Mouse (Mus musculus): ENCODE data around the gene Gm20604.

Gene Gm20604

DNA sequence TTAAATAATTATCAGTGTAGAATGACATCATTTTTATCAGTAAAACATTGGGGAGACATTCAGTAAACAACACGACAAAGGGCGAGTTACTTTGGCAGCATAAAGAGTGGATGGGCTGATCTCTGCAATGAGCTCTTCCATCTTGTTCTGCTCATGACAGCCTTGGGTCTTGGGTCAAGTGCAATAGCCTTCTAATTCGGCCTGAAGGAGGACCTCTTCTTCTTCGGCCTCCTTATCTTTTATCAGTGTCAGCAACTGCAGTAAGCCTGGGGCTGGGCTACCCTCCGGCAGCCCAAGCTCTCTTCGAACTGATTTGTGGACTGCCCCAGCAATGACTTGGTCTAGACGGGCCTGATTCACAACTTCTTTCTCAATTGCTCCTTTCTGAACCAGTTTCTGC is 16.4 kb downstream of the Gm20604 start:
- no peak for DNase-seq (ENCODE audit: low spot score)

DNA sequence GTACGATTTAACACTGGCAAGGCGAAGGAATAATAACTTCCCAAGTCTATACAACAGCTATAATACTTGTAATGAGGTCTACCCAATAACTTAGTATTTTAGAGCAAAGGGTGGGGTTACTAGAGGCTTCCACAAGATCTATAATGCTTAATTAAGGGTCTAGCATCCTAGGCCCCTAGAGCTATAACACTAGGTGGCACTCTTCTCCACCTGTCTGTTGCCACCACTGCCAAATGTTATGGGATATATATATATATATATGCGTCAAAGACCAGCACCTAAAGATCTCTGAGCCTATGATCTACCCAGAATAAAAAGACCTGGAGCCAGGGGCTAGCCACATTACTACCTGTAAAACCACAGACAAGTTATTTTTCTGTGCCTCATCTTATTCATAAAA is 18.2 kb downstream of the Gm20604 start:
- no peak for DNase-seq (ENCODE audit: low spot score)

DNA sequence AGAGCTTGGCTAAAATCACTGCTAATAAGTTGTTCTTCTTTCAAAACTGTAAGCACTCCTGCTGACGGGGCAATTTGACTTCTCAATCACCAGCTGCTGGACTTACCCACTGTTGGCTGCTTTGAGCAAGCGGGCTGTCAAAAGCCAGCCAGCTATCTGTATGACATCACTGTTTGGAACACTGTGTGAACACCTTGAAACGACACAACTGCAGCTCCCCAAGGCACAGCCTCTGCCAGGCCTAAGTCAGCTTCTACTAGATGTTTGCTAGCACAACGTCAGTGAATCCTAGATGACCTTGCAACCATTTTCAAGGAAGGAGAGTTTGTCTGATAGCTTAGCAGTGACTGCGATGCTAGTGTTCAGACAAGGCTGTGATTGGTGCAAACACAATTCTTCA is 19.4 kb downstream of the Gm20604 start:
- DNase-seq (ENCODE audit: low spot score), result no peak

DNA sequence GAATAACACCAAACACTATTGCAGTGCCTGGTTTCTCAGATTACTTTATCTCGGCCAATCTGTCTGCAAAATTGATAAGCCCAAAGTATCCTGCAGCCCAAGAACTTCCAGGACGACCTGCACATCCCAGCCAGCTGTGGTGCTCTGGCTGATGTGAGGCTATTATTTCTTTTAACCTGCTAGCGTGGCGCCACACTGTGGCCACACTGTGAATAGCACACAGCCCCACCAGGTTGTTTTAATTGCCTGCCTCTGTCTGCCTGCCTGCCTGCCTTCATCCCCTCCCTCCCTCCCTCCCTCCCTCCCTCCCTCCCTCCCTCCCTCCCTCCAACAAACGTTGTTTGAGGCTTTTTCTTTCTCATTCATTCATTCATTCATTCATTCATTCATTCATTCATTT is 25.1 kb downstream of the Gm20604 start:
- DNase-seq (ENCODE audit: low spot score), result no peak

DNA sequence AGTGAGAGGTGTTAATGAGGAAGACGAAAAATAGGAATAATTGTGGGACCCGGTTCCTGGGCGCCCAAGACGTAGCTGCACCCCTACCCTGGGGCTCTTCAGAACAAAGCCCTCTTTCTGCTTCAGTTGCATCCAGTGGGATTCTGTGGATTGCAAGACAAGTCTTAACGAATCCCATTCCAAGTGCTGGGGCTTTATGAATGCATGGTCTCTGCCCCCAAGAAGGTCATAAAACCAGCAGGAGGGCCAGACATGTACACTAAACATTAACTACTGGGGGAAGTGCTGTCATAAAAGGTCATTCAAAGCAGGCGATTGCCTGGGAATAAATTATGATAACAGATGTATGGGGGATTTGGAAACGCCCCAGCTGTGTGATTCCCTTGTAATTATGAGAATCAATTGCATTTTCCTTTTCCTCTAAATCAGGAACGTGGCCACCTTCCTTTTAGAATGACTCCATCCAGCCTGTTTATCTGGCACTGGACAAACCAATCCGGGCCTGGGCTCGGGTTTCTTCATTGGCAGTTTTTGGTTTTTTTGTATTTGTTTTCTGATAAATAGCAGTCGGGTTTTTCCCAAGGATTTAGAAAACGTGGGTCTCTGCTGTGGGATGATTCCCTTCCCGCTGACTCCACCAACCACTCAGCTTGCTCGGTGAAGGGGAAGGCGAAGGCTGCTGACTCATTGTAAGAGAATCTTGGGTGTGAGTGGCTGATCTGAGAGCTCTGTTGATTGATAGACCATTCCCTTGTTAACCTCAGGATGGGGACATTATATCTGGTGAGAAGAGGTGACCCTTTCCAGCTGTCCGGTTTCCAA is 27.5 kb downstream of the Gm20604 start:
- no peak for DNase-seq (ENCODE audit: low spot score)

DNA sequence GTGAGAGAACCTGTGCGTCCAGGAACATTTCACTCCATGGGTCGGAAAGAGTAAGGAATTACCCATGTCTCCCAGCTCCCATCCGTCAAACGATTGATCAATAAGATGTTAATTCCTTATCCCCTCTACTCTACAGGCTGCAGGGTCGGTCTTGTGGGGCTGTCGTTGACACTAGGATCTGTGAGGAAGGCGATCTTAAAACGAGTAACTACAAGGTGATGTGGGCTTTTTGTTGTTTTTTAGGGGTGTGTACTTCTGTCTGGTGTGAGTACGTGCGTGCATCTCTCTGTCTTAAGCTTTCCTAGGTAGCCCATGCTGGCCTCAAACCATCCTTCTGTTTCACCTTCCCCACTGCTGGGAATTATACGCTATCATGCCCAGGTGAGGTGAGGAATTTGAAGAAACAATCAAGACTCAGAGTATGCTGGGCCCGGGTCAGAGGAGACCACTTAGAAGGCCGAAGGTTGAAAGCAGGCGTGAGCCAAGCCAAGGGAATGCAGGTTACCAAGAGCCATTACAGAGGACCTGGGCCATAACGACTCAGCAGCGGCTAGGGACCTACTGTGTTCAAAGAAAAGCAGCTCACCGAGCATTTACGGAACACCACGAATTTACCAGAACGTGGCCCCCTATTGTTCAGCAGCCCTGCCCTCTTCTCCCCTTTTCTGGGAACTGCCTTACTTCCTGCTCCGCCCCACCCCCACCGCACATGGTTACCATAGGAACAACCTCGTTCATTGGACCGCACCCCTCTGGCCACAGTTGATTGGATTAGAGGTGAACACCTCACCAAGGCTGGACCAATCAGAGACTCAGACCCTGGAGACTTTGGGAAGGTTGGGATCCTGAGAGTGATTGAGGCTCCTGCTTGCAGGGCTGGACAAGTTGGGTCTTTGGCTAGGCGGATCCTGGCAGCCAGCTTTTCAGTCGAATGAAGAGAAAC is 28.3 kb downstream of the Gm20604 start:
- peak; percentile 55 for DNase-seq (ENCODE audit: low spot score)

DNA sequence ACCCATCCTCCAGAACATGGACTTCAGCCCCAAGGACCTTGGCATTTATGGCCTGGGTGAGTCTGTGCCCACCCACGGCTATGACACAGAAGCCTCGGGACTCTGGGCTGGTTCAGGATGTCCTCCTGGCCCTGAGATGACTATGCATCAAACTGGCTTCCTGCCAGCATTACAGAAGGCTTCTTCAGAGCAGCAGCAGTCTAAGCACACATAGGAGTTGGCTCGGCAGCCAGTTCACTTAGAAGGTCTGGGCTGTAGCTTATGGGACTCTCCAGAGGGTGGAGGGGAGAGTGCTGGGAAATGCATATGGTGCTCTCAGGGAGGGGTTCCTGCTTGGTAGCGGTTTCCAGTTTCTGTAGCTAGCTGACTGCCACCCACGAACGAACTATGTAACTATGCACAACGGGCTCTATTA is 32.7 kb downstream of the Gm20604 start:
- no peak for DNase-seq (ENCODE audit: low spot score)

DNA sequence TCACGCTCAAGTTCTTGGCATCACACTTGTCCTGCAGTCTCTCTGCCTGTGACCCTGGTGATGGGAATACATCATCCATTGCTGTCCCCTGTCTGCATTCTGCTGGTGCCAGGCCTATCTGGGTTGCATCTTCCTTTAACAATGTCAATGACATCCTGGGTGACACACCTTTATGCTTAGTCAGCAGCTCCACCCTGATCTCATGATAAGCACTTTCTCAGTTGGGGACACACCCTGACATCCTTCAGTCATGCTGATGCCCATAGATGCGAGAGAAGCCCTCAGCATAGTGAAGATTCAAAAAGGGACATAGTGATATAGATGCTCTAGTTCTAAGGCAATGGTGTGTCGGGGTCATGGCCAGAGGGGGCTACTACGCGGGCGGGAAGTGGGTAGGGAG is 33.3 kb downstream of the Gm20604 start:
- no peak for DNase-seq (ENCODE audit: low spot score)

DNA sequence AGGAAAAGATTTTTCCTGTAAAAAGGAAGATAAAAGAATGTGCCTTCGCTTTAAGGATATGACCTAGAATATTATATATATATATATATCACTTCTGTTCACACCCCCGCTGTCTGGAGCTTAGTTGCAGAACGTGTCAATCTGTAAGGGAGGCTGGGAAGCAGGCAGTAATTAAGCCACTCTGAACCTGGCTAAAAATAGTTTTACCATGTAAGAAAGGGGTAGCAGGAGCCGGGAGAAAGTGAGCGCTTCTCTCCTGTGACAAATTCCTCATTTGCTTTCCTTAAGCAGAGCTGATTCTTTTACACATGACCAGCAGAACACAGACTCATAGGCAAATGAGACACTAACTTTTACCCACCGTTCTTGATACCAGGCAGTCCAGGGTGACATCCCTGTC is 34.6 kb downstream of the Gm20604 start:
- DNase-seq (ENCODE audit: low spot score), result no peak

DNA sequence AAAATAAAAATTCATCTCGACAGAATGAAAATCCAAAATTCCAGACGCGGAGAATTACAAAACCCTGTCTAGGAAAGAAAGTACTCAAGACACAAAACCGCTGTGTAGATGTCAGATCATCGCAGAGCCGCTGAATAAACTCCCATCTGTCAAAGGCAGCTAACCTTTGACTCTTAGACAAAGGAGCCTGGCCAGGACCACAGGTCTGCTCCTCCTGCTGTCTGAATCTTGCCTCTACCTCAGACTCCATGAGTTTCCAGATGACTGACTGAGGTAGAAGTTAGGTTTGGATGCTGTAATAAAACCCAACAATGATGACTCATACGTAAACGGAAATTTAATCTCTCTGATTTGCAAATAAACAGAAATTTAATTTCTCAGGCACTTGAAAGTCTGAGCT is 35.5 kb downstream of the Gm20604 start:
- no peak for DNase-seq (ENCODE audit: low spot score)

DNA sequence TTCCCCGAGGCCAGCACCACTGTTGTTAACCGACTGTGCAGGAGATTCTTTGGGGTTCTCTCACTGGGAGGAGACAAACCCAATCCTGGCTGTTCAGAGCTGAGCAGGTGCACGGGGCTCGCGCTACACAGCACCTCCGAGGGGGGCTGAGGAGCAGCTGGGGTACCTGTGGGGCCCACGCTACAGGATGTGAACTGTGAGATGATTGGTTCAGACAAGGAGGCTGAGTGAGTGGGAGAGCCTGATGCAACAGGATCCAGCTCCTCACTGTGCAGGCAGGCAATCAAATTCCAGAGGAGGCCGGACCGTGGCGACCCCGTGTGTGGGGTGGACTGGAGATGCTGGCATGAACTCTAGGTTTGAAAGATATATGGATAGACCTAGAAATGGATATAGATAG is 36.0 kb downstream of the Gm20604 start:
- DNase-seq (ENCODE audit: low spot score), result no peak

DNA sequence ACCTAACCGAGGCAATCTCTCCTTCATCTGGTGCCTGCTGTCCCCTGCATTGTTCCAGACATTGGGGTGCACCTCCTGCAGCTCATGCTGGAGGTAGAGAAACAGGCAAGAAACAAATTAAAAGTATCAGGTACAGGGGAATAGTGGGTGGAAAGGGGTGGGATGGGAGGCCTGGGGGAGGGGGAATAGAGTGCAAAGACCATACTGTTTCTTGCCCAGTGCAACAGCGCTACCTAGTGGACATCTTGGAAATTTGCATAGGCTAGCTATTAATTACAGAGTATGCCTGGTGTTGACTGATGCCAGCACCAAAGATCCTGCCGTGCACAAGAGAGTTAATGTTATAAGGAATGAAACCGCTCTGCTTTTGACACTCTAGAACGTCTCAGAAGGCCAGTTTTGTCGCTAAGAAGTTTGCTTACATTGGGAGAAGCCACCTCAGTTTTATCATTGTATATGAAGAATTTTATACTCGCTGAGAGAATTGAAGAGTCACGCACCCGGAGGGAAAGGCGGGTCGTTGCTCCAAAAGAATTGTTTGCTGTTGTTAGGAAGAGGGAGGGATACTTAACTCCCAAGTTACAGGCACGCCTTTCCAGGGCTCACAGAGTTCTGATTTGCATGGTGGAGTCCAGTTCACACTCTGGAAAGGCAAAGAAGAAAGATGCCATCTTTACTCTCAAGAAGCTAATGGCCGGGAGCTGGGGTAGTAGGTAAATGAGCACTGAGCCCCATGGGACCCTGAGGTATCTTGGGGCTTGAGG is 38.7 kb downstream of the Gm20604 start:
- DNase-seq (ENCODE audit: low spot score), result no peak

DNA sequence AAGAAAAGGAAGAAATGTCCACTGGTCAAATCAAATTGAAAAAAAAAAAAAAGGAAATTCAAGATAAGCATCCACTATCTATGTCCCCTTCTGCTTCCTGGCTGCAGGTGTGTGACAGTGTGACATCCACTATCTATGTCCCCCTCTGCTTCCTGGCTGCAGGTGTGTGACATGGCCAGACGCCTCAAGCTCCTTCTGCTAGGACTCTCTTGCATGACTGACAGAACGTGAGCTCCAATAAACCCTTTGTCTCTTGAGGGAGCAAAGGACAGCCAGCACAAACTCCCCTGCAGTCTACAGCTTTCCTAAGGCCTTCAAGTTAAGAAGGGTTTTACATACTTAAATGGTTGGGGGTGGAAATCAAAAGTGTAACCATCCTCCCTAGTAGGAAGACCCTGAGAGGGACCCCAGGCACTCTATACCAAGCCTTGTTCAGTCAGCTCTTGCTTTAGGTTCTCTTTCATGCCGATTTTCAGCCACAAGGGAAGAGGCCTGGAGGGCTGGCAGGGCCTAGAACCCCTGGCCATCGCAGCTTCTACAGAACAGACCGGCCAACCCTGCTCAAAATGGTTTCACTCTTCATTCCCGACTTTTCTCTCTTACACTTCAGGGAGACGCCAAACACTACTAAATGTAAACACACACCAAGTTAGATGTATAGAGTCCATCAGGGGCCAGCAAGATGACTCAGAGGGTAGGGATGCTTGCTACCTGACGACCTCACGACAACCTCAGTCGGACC is 43.6 kb downstream of the Gm20604 start:
- no peak for DNase-seq (ENCODE audit: low spot score)

DNA sequence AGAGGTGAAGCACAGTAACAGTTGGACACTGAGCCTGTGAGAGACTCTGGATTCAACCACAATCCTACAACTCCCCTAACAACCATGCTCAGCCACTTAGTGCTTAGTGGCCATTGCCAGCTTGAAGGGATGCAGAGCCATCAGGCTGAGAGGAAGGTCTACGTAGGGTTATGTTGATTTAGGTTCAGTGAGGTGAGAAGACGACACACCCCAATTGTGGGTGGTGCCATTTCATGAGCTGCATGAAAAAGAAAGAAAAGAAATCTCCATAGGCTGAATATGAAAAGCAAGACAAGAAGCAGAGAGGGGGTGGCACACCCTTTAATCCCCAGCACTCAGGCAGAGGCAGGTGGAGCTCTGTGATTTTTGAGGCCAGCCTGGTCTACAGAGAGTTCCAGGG is 44.4 kb downstream of the Gm20604 start:
- DNase-seq (ENCODE audit: low spot score), result no peak

DNA sequence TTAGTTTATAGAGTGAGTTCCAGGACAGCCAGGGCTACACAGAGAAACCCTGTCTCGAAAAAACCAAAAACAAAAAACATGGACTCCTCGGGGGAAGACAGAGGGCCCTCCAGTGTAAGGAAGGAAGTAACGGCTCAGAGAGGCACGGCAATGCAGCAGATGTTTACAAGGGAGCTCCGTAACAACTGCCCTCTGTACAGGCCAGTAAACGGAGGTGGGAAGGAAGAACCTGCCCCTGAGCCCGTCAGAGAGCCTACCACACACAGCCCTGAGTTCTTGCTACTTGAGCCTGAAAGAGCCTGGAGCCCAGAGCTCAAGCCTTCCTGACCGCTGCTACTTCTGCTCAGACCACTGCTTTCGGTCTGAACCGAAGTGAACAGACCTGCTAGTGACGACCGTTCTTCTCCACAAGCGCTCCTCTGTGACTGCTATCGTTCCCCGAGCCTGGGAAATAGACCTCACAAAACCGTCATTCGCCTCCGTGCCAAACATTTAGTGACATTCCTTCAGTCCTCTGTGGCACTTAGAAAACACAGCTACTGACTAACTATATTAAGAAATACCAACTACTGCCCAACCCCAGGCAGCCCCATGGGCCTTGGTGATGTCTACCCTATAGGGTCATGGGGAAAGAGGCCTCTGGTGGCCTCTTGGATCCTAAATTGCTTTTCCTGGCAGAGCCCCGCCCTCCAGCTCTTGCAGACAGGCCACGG is 45.2 kb downstream of the Gm20604 start:
- no peak for DNase-seq (ENCODE audit: low spot score)

DNA sequence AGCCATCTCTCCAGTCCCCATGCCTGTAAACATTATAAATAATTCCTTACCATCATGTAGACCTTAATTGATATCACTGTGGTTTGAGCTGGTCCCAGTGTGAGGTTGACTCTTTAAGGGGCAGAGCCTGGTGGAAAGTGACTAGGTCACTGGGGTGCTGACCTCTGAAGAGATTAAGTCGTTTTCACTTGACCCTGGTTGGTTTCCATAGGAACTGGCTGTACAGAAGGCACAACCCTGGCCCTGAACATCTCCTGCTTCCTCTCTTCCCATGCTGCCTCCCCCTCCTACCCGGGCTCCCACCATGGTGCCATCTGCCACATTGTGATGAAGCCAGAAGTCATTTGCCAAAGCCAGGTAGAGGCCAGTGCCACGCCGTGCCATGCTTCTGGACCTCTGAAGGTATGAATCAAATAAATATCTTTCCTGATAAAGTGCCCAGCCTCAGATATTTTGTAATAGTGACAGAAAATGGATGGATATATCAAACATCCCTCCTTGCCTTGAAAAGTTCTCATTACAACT is 47.6 kb downstream of the Gm20604 start:
- DNase-seq (ENCODE audit: low spot score), result no peak

DNA sequence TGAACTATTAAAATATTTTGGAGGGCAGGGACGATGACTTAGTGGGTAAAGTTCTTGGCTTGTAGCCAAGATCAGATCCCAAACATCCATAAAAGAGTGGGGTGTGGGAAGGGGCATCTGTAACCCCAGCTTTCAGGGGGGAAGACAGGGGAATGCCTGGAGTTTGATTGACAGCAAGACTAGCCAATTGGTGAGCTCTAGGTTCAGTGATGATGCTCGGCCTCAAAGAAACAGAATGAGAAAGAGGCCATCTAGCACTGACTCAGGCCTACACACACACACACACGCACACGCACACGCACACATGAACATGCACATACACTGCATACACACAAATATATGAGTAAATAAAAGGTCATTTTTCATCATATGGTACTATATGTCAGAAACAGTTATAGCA is 48.6 kb downstream of the Gm20604 start:
- DNase-seq (ENCODE audit: low spot score), result no peak

DNA sequence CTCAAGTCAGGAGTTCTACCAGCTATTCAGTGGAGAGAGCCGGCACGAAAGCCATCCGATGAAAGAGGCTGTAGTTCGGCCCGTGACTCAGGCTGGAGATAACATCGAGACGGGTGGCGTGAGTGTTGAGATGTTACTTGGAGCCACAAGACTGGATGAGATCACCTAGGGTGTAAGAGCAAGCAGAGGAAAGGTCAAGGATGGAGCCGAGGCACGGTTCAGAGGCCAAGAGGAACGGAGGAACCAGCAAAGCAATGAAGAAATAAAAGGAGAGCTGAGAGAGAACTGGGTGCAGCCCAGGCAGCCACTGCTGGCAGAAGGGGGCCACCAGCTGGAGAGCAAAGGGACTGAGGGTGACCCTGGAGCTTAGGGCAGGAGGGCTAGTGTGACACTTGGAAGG is 50.3 kb downstream of the Gm20604 start:
- DNase-seq (ENCODE audit: low spot score), result no peak

DNA sequence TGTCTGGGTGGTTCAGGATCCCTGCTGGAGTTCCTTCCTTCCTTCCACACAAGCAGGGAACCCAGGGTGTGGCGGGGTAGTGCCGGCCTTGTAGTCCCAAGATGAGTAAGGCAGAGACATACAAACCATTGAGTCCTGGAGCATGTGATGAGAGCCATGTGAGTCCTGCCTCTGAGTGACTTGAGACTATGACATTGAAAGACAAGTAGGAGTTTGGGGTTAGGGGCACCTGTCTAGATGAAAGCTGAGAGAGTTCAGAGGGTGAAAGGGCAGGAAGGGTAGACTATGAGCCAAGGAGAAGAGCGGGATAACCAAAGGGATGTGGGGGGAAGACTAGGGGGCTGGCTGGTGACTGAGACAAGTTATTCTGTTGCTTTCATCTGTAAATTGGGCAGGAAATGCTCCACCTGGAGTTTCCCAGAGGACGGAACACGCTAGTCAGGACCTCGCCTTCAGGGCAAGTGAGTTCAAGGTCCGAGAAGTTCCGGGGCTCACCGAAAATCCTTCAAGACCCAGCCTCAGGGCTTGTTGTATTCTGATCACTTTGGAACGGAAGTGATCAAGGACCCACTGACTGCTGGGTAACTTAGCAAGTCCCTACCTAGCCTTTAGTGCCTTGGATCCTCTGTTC is 51.5 kb downstream of the Gm20604 start:
- DNase-seq (ENCODE audit: low spot score), result no peak

DNA sequence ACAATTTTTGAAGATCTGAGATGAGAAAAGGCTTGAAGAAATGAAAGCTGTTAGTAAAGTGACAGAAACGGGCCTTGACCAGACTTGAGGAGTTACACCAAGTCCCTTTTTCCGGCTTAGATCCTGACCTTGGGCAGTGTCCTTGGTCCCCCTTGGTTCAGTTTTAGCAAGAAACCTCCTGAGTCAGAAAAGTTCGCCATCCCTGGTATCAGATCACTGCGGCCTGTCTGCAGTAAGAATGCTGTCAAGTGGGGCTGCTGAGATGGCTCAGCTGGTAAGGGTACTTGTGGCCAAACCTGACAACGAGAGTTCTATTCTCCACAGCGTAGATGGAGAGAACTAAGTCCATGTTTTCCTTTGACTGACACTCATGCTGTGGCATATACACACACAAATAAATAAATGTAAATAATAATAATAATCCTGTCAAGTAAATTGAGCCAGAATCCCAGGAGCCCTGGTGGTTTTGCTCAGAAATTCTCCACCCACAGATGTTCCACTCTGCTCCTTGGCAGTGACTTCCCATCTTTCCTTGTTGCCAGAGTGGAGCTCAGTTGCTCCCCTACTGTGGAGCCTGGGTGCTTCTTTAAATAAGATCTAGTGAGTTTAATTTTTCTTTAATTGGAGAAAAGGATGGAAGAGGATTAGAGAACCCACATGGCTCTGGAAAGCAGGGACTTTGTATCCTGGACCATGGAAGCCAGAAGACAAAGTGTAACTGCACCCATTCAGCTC is 52.4 kb downstream of the Gm20604 start:
- DNase-seq (ENCODE audit: low spot score), result no peak
